Mouse (Mus musculus) B cell, adult 67 days (primary cell): ENCODE measurements around the gene Pam. TPM values are rescaled to one million over a fixed set of nuclear protein-coding genes. Genes with fewer than 3 reads are reported as not detected.

Experiments
- total RNA-seq, 2 experiments: library from RNA; stranded (reverse); gene quantifications; 4 replicates each; pipeline ENCODE4 v1.2.4; 2023

The Pam gene
- 1 to 10 TPM; 1.4 to 1.5 TPM for total RNA-seq

GRCm38 (mm10) chr1:98095246-98095990, at the start of gene Pam:
TSS of gene Pam (minus strand) at chr1:98095646.

DNA sequence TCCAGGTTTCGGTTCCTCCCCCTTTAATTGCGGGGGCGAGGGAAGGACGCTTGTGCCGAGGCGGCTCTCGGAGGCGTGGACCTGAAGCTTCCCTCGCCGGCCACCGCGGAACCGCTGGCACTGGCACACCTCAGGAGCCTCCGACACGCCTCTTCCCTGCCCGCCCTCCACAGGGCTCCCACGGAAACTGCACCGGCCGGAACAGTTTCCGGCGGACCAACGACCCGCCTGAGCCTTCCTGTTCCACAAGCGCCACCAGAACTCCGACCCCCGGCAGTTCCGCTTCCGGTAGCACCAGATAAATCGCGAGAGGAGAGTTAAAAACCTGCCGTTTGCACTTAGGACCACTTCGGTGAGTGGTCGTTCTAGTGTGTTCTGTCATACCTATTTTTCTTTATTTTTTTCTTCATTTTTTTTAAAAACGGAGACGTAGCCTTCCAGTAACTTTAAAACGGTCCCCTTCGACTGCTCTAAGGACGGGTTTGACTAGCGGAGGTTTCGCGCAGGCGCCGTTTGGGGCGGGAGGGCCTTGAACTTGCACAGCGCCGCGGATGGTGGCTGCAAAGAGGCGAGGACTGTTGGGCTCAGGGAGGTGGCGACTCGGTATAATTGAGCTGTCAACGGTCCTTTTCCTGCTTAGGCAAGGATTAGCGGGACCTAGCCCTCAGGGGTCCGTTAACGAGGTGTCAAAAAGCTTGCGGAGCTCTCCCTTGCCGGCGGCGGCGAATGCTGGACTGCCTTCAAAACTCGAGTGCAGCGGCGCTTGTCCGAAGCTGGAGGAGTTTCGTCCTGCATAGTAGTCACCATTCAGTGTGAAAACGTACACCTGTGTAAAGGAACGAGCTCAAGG, 325.3 kb downstream of the Pam start, which contains the start of the genes Gin1 and Ppip5k2:
Gene Gin1 (plus strand): TSS at position 269 of the 850 bp plus-strand sequence.
Gene Ppip5k2 (minus strand): TSS at position 508 of the 850 bp plus-strand sequence.

